Mouse (Mus musculus): ENCODE data around the gene Flad1. TPM values are rescaled to one million over a fixed set of nuclear protein-coding genes. Genes with fewer than 3 reads are reported as not detected.

The Flad1 gene
- polyA plus RNA-seq (2012; rRNA removed) = 37.4 and 39.6 TPM in 2 replicates

GRCm38 (mm10) chr3:89411490-89412393 lies at the start of gene Flad1:
TSS of gene Flad1 (minus strand) at chr3:89411870.

GRCm38 (mm10) chr3:89454401-89455177 lies 42.9 kb upstream of the Flad1 start, which contains the start of gene Pmvk:
TSS of gene Pmvk (plus strand) at chr3:89454541.

GRCm38 (mm10) chr3:89436176-89437113 lies 24.8 kb upstream of the Flad1 start, which contains the start of gene Pbxip1:
TSS of gene Pbxip1 (plus strand) at chr3:89436706.

GRCm38 (mm10) chr3:89430171-89431159 lies 18.8 kb upstream of the Flad1 start, which contains the start of gene Pygo2:
TSS of gene Pygo2 (plus strand) at chr3:89430214.

GRCm38 (mm10) chr3:89418170-89418860 lies 6.6 kb upstream of the Flad1 start, which contains the start of the genes Cks1b and Shc1:
TSS of gene Cks1b (minus strand) at chr3:89418383.
TSS of gene Shc1 (plus strand) at chr3:89418443.

GRCm38 (mm10) chr3:89402693-89403092 lies 9.0 kb downstream of the Flad1 start, which contains the start of gene Lenep:
TSS of gene Lenep (minus strand) at chr3:89402793.

GRCm38 (mm10) chr3:89394006-89394893 lies 17.4 kb downstream of the Flad1 start, which contains the start of gene Zbtb7b:
TSS of gene Zbtb7b (minus strand) at chr3:89394776.

GRCm38 (mm10) chr3:89365153-89365485 lies 46.6 kb downstream of the Flad1 start, which contains the start of gene Dcst1:
TSS of gene Dcst1 (minus strand) at chr3:89365253.

GRCm38 (mm10) chr3:89361675-89362074 lies 50.0 kb downstream of the Flad1 start, which contains the start of gene Dcst2:
TSS of gene Dcst2 (plus strand) at chr3:89361975.

Other genes starting within 250 kb of the Flad1 start
- gene Clk2, start 247.1 kb downstream of the Flad1 start, polyA plus RNA-seq (2012; rRNA removed) = 42.4 and 43.0 TPM in 2 replicates
- gene Scamp3, start 234.4 kb downstream of the Flad1 start, polyA plus RNA-seq (2012; rRNA removed) = 95.0 and 102 TPM in 2 replicates
- 40.2 and 42.7 TPM in 2 replicates for gene Fam189b, start 228.7 kb downstream of the Flad1 start, polyA plus RNA-seq (2012; rRNA removed)
- 60.8 and 73.9 TPM in 2 replicates for gene Gba, start 208.9 kb downstream of the Flad1 start, polyA plus RNA-seq (2012; rRNA removed)
- 48.4 and 68.6 TPM in 2 replicates for gene Thbs3, start 196.7 kb downstream of the Flad1 start, polyA plus RNA-seq (2012; rRNA removed)
- gene Mtx1, start 184.8 kb downstream of the Flad1 start, polyA plus RNA-seq (2012; rRNA removed) = 165 and 219 TPM in 2 replicates
- gene Muc1, start 182.8 kb downstream of the Flad1 start, polyA plus RNA-seq (2012; rRNA removed) = 26.0 and 27.3 TPM in 2 replicates
- gene Krtcap2, start 165.9 kb downstream of the Flad1 start, polyA plus RNA-seq (2012; rRNA removed) = 263 and 392 TPM in 2 replicates
- gene Trim46, start 165.6 kb downstream of the Flad1 start, polyA plus RNA-seq (2012; rRNA removed) = 60.5 TPM in 2 replicates
- 440 and 595 TPM in 2 replicates for gene Dpm3, start 152.5 kb downstream of the Flad1 start, polyA plus RNA-seq (2012; rRNA removed)
- gene Slc50a1, start 141.3 kb downstream of the Flad1 start, polyA plus RNA-seq (2012; rRNA removed) = 254 and 375 TPM in 2 replicates
- gene Efna1, start 130.7 kb downstream of the Flad1 start, polyA plus RNA-seq (2012; rRNA removed) = 126 and 153 TPM in 2 replicates
- gene Efna3, start 88.9 kb downstream of the Flad1 start, polyA plus RNA-seq (2012; rRNA removed) = 9.3 and 13.3 TPM in 2 replicates
- 17.4 and 24.5 TPM in 2 replicates for gene Efna4, start 73.8 kb downstream of the Flad1 start, polyA plus RNA-seq (2012; rRNA removed)
- 211 and 244 TPM in 2 replicates for gene Adam15, start 61.9 kb downstream of the Flad1 start, polyA plus RNA-seq (2012; rRNA removed)
- gene Dcst2, start 49.9 kb downstream of the Flad1 start, polyA plus RNA-seq (2012; rRNA removed) = 0.67 and 1.0 TPM in 2 replicates
- 0.77 and 1.1 TPM in 2 replicates for gene Dcst1, start 46.6 kb downstream of the Flad1 start, polyA plus RNA-seq (2012; rRNA removed)
- 214 and 219 TPM in 2 replicates for gene Zbtb7b, start 17.1 kb downstream of the Flad1 start, polyA plus RNA-seq (2012; rRNA removed)
- not detected in 2 replicates for gene Lenep, start 9.1 kb downstream of the Flad1 start, polyA plus RNA-seq (2012; rRNA removed)
- gene Cks1b, start 6.5 kb upstream of the Flad1 start, polyA plus RNA-seq (2012; rRNA removed) = 9.7 and 11.2 TPM in 2 replicates
- 75.3 and 76.4 TPM in 2 replicates for gene Shc1, start 6.6 kb upstream of the Flad1 start, polyA plus RNA-seq (2012; rRNA removed)
- 131 and 151 TPM in 2 replicates for gene Pygo2, start 18.3 kb upstream of the Flad1 start, polyA plus RNA-seq (2012; rRNA removed)
- 90.6 and 98.9 TPM in 2 replicates for gene Pbxip1, start 24.8 kb upstream of the Flad1 start, polyA plus RNA-seq (2012; rRNA removed)
- gene Pmvk, start 42.7 kb upstream of the Flad1 start, polyA plus RNA-seq (2012; rRNA removed) = 18.7 and 31.3 TPM in 2 replicates
- 8.4 and 9.0 TPM in 2 replicates for gene Kcnn3, start 108.3 kb upstream of the Flad1 start, polyA plus RNA-seq (2012; rRNA removed)